Mouse (Mus musculus) forebrain, embryonic 12.5 days (tissue): ENCODE data around the gene Hsdl2. TPM values are rescaled to one million over a fixed set of nuclear protein-coding genes. Genes with fewer than 3 reads are reported as not detected.
A peak's percentile ranks its signal among the peaks of the same experiment; 100 is the strongest.

ENCODE experiments used
- ATAC-seq: fragments of 200-750 bp; cut with Nextera tagmentation; 2 replicates; pipeline ENCODE4 v1.8.0; 2017; ENCODE audit warnings: moderate TSS enrichment; ENCODE audit not compliant: low FRiP score
- H3K27ac ChIP-seq: fragments of 300-500 bp; sonication (generic); 2 replicates; pipeline ENCODE4 v1.5.1; 2016; ENCODE audit warnings: mild to moderate bottlenecking
- H3K27me3 ChIP-seq: fragments of 300-500 bp; sonication (generic); 2 replicates; pipeline ENCODE4 v1.6.1; 2016; ENCODE audit warnings: mild to moderate bottlenecking
- H3K36me3 ChIP-seq: fragments of 300-500 bp; sonication (generic); replicated peaks from 2 replicates; pipeline ENCODE4 v1.6.1; 2016; ENCODE audit warnings: mild to moderate bottlenecking
- H3K4me1 ChIP-seq: fragments of 300-500 bp; sonication (generic); 2 replicates; pipeline ENCODE4 v1.6.1; 2016
- H3K4me2 ChIP-seq: fragments of 300-500 bp; sonication (generic); 2 replicates; pipeline ENCODE4 v1.6.1; 2016; ENCODE audit warnings: mild to moderate bottlenecking, moderate library complexity
- H3K4me3 ChIP-seq: fragments of 300-500 bp; sonication (generic); replicated peaks from 2 replicates; pipeline ENCODE4 v1.5.1; 2016; ENCODE audit warnings: mild to moderate bottlenecking
- H3K9ac ChIP-seq: fragments of 300-500 bp; sonication (generic); 2 replicates; pipeline ENCODE4 v1.6.1; 2016; ENCODE audit warnings: mild to moderate bottlenecking
- H3K9me3 ChIP-seq: fragments of 300-500 bp; sonication (generic); 2 replicates; pipeline ENCODE4 v1.6.1; 2016
- WGBS: fragments of 180-500 bp; shearing (Covaris S2); methylation state at CpG from one replicate; pipeline ENCODE4 v1.1.7; 2016; 5-methylcytosine and 5-hydroxymethylcytosine counted together
- polyA plus RNA-seq: library from polyadenylated mRNA; unstranded; fragments of >200 nt; fragmentation: Nextera tagmentation; extraction: Ambion mirVana; gene quantifications from 2 replicates; pipeline ENCODE4 v1.2.1, GENCODE M21; 2016

Gene Hsdl2
- polyA plus RNA-seq = 27.6 and 28.1 TPM in 2 replicates

DNA sequence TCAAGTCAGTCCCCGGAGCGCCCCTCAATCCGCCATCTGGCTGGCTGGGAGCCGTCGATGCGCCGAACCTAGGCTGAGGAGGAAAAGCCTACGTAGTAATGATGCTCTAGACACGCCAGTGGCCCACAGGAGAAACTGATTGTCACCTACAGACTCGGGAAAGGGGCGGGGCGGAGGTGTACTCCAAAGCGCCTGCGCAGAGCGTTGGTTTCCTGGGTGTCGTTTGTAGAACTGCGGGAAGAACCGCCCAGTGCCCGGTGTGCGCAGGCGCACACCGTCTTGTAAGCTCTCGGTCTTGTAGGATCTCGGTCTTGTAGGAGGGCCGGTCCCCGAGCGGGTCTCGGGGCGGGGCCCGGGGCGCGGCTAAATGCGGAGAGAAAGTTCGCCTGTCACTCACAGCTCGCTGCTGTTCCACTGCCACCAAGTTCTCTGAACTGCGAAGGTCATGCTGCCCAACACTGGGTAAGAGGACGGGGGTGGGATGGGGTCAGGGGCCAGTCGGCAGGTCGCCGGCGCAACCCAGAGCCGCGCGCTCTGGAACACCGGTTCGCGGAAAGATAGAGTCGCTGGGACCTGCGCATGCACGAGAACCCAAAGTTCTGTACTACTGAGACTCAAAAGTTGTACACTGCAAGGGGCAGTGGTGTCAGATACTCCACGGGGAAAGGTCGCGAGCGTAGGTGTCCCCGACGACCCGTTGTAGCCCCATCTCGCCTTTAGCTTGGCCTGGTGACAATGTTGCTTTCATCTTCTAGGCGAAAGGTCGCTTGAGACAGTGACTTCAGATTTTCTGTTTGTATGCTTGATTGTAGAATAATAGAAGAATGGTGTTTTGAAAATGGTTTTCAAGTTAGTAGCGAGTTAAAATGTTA lies at the start of gene Hsdl2:
Hsdl2 (plus strand) TSS at position 250 of the 872 bp plus-strand sequence.
- Histone ChIP-seq H3K9me3 (no peaks in the 10 kb centered on the region), H3K4me3 (peak within 1 kb of the TSS; percentile 66), H3K4me2 (peak within 1 kb of the TSS; percentile 80), H3K27me3 (no peaks in the 10 kb centered on the region), H3K4me1 (peaks cover 12% of the 10 kb centered on the region), H3K36me3 (no peaks in the 10 kb centered on the region), H3K27ac (peak within 1 kb of the TSS; percentile 85), H3K9ac (peak within 1 kb of the TSS; percentile 69)
- ATAC-seq = peak; percentile 96
- 1% methylated on average over 61 of the region's 61 CpGs for WGBS

DNA sequence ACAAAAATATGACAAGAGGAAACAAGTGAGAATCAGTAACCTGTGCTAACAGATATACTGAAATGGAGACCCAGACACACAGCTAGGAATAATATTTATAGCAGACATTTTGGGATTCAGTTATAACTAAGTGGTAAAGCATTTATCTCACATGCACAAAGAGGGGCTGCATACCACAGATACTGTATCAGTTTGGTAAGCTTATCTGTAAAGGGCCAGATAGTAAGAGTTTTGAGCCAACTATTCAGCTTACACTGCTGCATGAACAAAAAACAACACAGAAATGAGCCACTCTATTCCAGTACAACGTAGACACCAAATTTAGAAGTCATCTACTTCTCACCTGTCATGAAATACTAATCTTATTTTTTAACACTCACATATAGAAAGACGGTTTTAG lies 48.1 kb upstream of the Hsdl2 start:
- H3K4me2 ChIP-seq = no peak overlapping the region
- no peak overlapping the region for H3K27ac ChIP-seq
- H3K9ac ChIP-seq = no peak overlapping the region
- no peaks in the 10 kb centered on the region for H3K4me1 ChIP-seq
- no peak overlapping the region for H3K4me3 ChIP-seq
- no peaks in the 10 kb centered on the region for H3K36me3 ChIP-seq
- no peaks in the 10 kb centered on the region for H3K27me3 ChIP-seq
- no peaks in the 10 kb centered on the region for H3K9me3 ChIP-seq
- 88% methylated on average over 2 of the region's 2 CpGs for WGBS
- no peak for ATAC-seq

GRCm38 (mm10) chr4:59535624-59536023 lies 45.7 kb upstream of the Hsdl2 start:
- Histone ChIP-seq H3K9me3 (no peaks in the 10 kb centered on the region), H3K27ac (no peak overlapping the region), H3K9ac (no peak overlapping the region), H3K4me2 (no peak overlapping the region), H3K4me3 (no peak overlapping the region), H3K4me1 (no peaks in the 10 kb centered on the region), H3K36me3 (no peaks in the 10 kb centered on the region), H3K27me3 (no peaks in the 10 kb centered on the region)
- ATAC-seq = no peak

DNA sequence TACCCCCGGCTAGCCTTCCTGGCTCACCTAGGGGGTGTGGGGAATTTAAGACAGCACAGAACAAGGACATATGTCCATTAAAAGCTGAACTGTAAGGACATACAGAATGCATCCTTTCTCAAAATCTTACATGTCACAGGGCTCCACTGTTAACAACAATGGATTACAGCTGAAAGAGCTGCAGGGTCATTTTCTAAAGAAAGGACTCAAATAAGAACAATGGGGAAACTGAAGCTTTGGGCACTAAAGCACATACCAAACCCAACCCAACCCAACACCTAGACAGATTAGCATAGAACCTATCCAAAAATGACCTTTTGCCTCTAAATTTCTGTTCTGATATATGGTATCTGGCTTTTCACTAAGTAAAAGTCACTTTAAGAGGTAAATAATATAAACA lies 45.1 kb upstream of the Hsdl2 start:
- Histone ChIP-seq H3K27ac (no peak overlapping the region), H3K36me3 (no peaks in the 10 kb centered on the region), H3K27me3 (no peaks in the 10 kb centered on the region), H3K4me1 (no peaks in the 10 kb centered on the region), H3K4me2 (no peak overlapping the region), H3K9ac (no peak overlapping the region), H3K9me3 (no peaks in the 10 kb centered on the region), H3K4me3 (no peak overlapping the region)
- no peak for ATAC-seq
- WGBS = 97% methylated on average over 1 of the region's 1 CpGs

GRCm38 (mm10) chr4:59543006-59543405 lies 38.4 kb upstream of the Hsdl2 start:
- Histone ChIP-seq H3K4me3 (no peak overlapping the region), H3K9me3 (no peaks in the 10 kb centered on the region), H3K4me2 (no peak overlapping the region), H3K4me1 (peaks cover 4% of the 10 kb centered on the region; the same call in 1 of the 2 replicates), H3K9ac (no peak overlapping the region), H3K36me3 (no peaks in the 10 kb centered on the region), H3K27ac (no peak overlapping the region), H3K27me3 (no peaks in the 10 kb centered on the region)
- ATAC-seq = no peak

DNA sequence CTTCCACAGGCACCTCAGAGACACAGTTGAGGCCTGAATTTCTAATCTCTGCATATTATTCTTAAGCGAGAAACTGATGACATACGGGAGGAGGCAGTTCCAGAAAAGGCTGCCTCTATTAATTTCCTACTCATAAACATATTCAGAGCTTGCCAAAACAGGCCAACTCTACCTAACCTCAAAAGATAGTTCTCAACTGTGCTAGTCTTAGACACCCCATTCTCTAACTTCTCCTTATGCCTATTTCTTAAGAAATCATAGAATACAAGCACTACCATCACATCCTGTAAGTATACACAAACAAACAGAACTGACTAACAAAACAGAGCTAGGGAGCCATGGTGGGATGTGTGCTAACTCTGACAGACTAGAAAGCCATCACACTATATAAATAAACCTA lies 36.7 kb upstream of the Hsdl2 start:
- H3K9ac ChIP-seq = no peak overlapping the region
- no peaks in the 10 kb centered on the region for H3K9me3 ChIP-seq
- H3K36me3 ChIP-seq = no peaks in the 10 kb centered on the region
- H3K27ac ChIP-seq = no peak overlapping the region
- WGBS = 80% methylated on average over 2 of the region's 2 CpGs
- H3K4me3 ChIP-seq = no peak overlapping the region
- no peak overlapping the region for H3K4me2 ChIP-seq
- no peaks in the 10 kb centered on the region for H3K27me3 ChIP-seq
- no peak for ATAC-seq
- peaks cover 4% of the 10 kb centered on the region; the same call in 1 of the 2 replicates for H3K4me1 ChIP-seq

DNA sequence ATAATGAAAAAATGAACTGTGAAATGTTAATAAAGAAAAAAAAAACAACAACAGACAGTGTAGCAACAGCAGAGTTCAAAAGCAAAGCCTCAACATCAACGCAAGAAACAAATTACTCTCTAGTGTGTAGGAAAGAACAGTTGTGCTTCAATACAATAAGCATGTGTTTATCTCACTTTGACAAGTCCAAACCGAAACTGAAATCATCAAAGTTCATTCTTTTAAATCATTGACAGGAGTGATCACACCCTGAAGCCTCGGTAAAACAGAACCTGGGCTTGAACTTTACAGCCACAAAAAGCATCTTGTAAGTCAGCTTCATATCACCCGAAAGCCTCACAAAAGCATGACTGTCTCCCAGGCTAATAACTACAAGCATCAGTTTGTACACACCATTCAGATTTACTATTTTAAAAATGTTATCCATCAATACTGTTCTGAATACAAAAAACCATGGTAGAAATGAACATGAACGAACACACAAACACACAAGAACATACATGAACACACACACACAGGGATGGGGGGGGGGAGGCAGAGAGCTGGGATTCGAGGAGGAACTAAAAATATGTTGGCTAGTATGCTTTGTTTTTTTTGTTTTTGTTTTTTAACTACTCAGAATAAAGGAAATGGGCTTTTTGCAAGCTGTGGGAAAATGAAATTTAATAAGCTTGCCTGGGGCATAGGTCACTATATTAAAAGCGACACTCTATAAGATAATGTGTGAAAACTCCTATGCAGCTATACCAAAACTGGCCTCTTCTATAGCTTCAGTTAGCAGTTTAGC lies 34.9 kb upstream of the Hsdl2 start:
- Histone ChIP-seq H3K36me3 (no peaks in the 10 kb centered on the region), H3K4me2 (no peak overlapping the region), H3K4me1 (peaks cover 7% of the 10 kb centered on the region; the same call in 1 of the 2 replicates), H3K4me3 (no peak overlapping the region), H3K9me3 (no peaks in the 10 kb centered on the region), H3K27ac (no peak overlapping the region), H3K9ac (no peak overlapping the region), H3K27me3 (no peaks in the 10 kb centered on the region)
- ATAC-seq = no peak
- WGBS = 77% methylated on average over 7 of the region's 7 CpGs

- H3K27ac ChIP-seq = no peak overlapping the region
- 0 out of 2 replicates have a peak, but pooled peaks cover 3% of the 10 kb centered on the region for H3K27me3 ChIP-seq
- peak overlapping the region; percentile 82 for H3K4me3 ChIP-seq
- 30% methylated on average over 11 of the region's 11 CpGs for WGBS
- no peak for ATAC-seq
- H3K4me2 ChIP-seq = peak overlapping the region; percentile 71
- H3K9me3 ChIP-seq = no peaks in the 10 kb centered on the region
- no peaks in the 10 kb centered on the region for H3K36me3 ChIP-seq
- no peak overlapping the region for H3K9ac ChIP-seq
- peaks cover 7% of the 10 kb centered on the region; the same call in 1 of the 2 replicates for H3K4me1 ChIP-seq
These were observed 34.0 kb upstream of the Hsdl2 start for GRCm38 (mm10) chr4:59547136-59547889.

DNA sequence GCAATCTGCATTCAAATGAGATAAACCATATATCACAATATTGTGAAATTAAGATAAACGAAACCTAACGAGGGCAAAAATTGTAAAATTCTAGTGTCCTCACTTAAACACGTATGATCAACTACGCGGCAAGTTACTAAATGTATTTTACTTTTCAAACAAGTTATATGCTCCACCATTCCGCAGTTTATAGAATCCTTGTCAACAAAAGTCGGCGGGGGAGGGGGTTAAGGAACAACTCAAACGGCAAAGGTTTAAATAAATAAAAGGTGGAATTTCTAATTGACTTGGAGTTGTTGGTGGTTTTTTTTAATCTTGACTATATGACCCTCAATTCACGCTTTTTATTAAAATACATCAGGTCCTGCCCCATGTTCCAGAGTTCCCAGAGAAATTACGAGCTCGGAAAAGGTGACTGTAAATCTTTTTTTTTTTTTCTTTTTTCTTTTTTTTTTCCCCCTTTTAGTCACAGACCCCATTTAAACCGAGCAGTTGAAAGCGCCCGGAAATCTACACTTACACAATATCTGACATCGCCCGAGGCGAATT lies 33.3 kb upstream of the Hsdl2 start:
- H3K4me2 ChIP-seq = peak overlapping the region; percentile 71
- H3K9me3 ChIP-seq = no peaks in the 10 kb centered on the region
- peaks cover 7% of the 10 kb centered on the region; the same call in 1 of the 2 replicates for H3K4me1 ChIP-seq
- WGBS = 8% methylated on average over 18 of the region's 18 CpGs
- peak overlapping the region; percentile 82 for H3K4me3 ChIP-seq
- no peak for ATAC-seq
- 0 out of 2 replicates have a peak, but pooled peaks cover 3% of the 10 kb centered on the region for H3K27me3 ChIP-seq
- H3K9ac ChIP-seq = peak overlapping the region; percentile 83
- H3K27ac ChIP-seq = no peak overlapping the region; the same call in 1 of the 2 replicates
- H3K36me3 ChIP-seq = no peaks in the 10 kb centered on the region

DNA sequence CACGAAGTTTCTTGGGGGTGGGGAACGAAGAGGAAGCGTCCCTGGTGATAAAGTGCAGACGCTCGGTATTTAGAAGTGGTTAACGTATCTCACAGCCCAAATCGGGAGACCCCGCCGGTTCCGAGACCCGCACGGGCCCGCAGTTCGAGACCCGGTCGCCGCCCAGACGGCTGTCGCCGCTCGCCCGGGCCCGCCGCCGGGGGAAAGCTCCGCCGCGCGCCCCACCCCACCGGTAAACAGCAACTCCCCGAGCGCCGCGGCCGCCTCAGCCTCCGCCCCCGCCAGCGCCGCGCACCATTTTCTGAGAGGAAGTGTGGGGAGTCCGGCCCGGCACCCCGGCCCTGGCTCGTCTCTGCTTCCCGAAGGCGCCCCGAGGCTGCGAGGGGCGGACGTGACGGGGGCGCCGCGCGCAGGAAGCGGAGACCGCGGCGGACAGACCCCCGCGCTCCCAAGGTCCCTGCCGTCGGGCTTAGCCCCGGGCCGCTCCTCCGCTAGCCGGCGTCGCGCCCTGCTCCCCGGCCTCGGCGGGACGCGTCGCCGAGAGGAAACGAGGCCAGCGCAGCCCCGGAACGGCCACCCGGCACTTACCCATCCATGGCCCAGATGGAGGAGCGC lies 32.7 kb upstream of the Hsdl2 start:
- Histone ChIP-seq H3K9ac (peak overlapping the region; percentile 83), H3K4me1 (peaks cover 7% of the 10 kb centered on the region; the same call in 1 of the 2 replicates), H3K4me3 (peak overlapping the region; percentile 82), H3K27me3 (0 out of 2 replicates have a peak, but pooled peaks cover 3% of the 10 kb centered on the region), H3K4me2 (peak overlapping the region; percentile 71), H3K9me3 (no peaks in the 10 kb centered on the region), H3K36me3 (no peaks in the 10 kb centered on the region), H3K27ac (peak overlapping the region; percentile 88)
- under 1% methylated on average over 71 of the region's 83 CpGs for WGBS
- peak; percentile 86 for ATAC-seq

DNA sequence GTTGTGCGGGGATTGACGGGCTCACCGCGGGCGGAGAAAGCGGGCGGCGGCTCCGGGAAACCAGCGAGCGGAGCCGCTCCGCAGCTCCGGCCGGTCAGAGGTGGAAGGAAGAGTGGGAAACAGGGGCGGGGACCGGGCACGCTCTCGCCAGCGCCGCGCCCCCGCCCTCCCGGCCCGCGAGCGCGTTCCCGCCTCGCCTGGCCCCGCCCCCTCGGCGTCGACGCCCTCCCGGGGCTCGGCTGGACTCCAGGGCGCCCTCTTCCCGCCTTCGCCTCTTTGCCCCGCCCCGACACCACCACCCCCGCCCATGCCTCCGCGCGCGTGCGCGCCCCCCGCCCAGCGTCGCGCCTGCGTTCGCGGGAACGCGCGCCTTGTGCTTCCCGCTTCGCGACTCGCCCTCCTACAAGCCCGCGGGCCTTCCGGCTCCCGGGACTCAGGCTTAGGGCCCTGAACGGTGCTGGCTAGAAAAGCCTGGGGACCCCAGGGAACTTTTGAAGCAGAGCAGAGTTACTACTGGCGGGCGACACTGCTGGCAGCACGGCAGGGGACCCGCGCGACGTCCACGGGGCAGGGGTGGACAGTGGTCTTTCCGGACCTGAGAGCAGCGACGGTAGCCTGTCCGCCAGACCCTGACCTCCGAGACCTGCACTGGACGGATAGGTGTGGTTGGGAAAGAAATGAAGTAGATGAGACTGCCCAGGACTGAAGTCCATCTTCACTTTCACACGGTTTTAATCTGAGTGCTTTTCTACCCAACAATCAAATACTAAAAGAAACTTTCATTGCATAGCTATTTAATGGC lies 32.0 kb upstream of the Hsdl2 start, which contains the start of gene Ptbp3:
Ptbp3 (minus strand) TSS at position 190 of the 802 bp plus-strand sequence.
- peak within 1 kb of the TSS; percentile 88 for H3K27ac ChIP-seq
- H3K9me3 ChIP-seq = no peaks in the 10 kb centered on the region
- 0 out of 2 replicates have a peak, but pooled peaks cover 3% of the 10 kb centered on the region for H3K27me3 ChIP-seq
- peak within 1 kb of the TSS; percentile 71 for H3K4me2 ChIP-seq
- ATAC-seq = peak; percentile 91
- peak within 1 kb of the TSS; percentile 83 for H3K9ac ChIP-seq
- H3K4me1 ChIP-seq = peaks cover 7% of the 10 kb centered on the region; the same call in 1 of the 2 replicates
- H3K36me3 ChIP-seq = no peaks in the 10 kb centered on the region
- WGBS = under 1% methylated on average over 48 of the region's 83 CpGs
- peak within 1 kb of the TSS; percentile 82 for H3K4me3 ChIP-seq
